Comparison of ENCODE assay signal across 9 mouse cellular contexts in genomic region chr3:53448208-53448607, GRCm38 (mm10). TPM values are rescaled to one million over a fixed set of nuclear protein-coding genes. Genes with fewer than 3 reads are reported as not detected.
DNase-seq lines count a peak whose midpoint lies in the region; ATAC-seq and TF ChIP-seq lines count a peak whose summit lies in the region.
"Had no signal": no experiment of that assay in that cellular context is flagged by ENCODE, and none has a peak within 500 bp of the region (broad histone marks: within the 10 kb centered on the region; RNA-seq: fewer than 3 reads in every experiment).

No protein-coding gene starts in this region.

- H3K27me3 ChIP-seq in embryonic facial prominence, embryonic 15.5 days = no peaks in the 10 kb centered on the region
- H3K27me3 ChIP-seq in liver, postnatal 0 days (ENCODE audit: insufficient read depth, low read length) = no peaks in the 10 kb centered on the region

- no peak overlapping the region for H3K4me2 ChIP-seq in embryonic facial prominence, embryonic 15.5 days (replicated peaks)
- H3K4me2 ChIP-seq in liver, postnatal 0 days (ENCODE audit: low read depth, low read length) = no peak overlapping the region

- no peaks in the 10 kb centered on the region for H3K9me3 ChIP-seq in embryonic facial prominence, embryonic 15.5 days (replicated peaks)
- no peaks in the 10 kb centered on the region for H3K9me3 ChIP-seq in liver, postnatal 0 days (ENCODE audit: low read length)

- 20% methylated on average over 2 of the region's 2 CpGs for WGBS in embryonic facial prominence, embryonic 15.5 days
- WGBS in liver, postnatal 0 days (ENCODE audit: insufficient replicate concordance) = 28% methylated on average over 2 of the region's 2 CpGs

- TF ChIP-seq EP300 in liver, postnatal 0 days (IDR thresholded peaks at IDR 0.05; ENCODE audit: low read depth) = no peak

- no peaks in the 10 kb centered on the region for H3K4me1 ChIP-seq in embryonic facial prominence, embryonic 15.5 days
- H3K4me1 ChIP-seq in liver, postnatal 0 days (ENCODE audit: insufficient read depth) = no peaks in the 10 kb centered on the region

- no peak overlapping the region for H3K4me3 ChIP-seq in embryonic facial prominence, embryonic 15.5 days (replicated peaks)
- H3K4me3 ChIP-seq in liver, postnatal 0 days (ENCODE audit: low read depth, low read length) = no peak overlapping the region

- peak; percentile 78 for TF ChIP-seq CTCF in liver, postnatal 0 days (IDR thresholded peaks at IDR 0.05; ENCODE audit: low read depth)

- no peak overlapping the region for H3K9ac ChIP-seq in embryonic facial prominence, embryonic 15.5 days
- H3K9ac ChIP-seq in liver, postnatal 0 days (replicated peaks) = no peak overlapping the region

- H3K27ac ChIP-seq in embryonic facial prominence, embryonic 15.5 days (replicated peaks) = no peak overlapping the region
- no peak overlapping the region for H3K27ac ChIP-seq in liver, postnatal 0 days (ENCODE audit: low read depth)

- DNase-seq in frontal cortex, postnatal 25 days (ENCODE audit: low spot score in 2 of 2) = no peak
- DNase-seq in 3T3-L1 (ENCODE audit: low read depth, low spot score) = peak; percentile 97
- DNase-seq in adipocyte (ENCODE audit: low spot score) = peak; percentile 95
- peak; percentile 78 for DNase-seq in induced T-regulatory cell, adult 2 months (ENCODE audit: low read depth)
- no peak for DNase-seq in liver, postnatal 0 days
- peak; percentile 89 for DNase-seq in retina, postnatal 1 day

- peak; percentile 93 for ATAC-seq in frontal cortex, adult (ENCODE audit: low TSS enrichment)
- ATAC-seq in embryonic facial prominence, embryonic 15.5 days (ENCODE audit: insufficient number of reproducible peaks, low FRiP score, low TSS enrichment, low read depth) = peak; percentile 37; the same call in 1 of the 2 replicates
- no peak for ATAC-seq in liver, postnatal 0 days

- H3K36me3 ChIP-seq in embryonic facial prominence, embryonic 15.5 days = peaks cover 43% of the 10 kb centered on the region
- H3K36me3 ChIP-seq in liver, postnatal 0 days (replicated peaks; ENCODE audit: insufficient read depth, low read length) = peaks cover 35% of the 10 kb centered on the region

RNA-seq across cellular contexts. Expression of gene Nhlrc3, which starts 14.9 kb away (rescaled TPM):
- polyA plus RNA-seq in embryonic facial prominence, embryonic 15.5 days (2015; fragmentation: Nextera tagmentation; extraction: Ambion mirVana) = 9.2 and 11.1 TPM in 2 replicates
- polyA plus RNA-seq in liver, postnatal 0 days (2015; fragmentation: Nextera tagmentation; extraction: Ambion mirVana) = 5.0 and 6.1 TPM in 2 replicates

RNA-seq across cellular contexts. Expression of gene Proser1, which starts 15.3 kb away (rescaled TPM):
- 17.4 and 22.7 TPM in 2 replicates for polyA plus RNA-seq in embryonic facial prominence, embryonic 15.5 days (2015; fragmentation: Nextera tagmentation; extraction: Ambion mirVana)
- polyA plus RNA-seq in liver, postnatal 0 days (2015; fragmentation: Nextera tagmentation; extraction: Ambion mirVana) = 4.0 and 4.1 TPM in 2 replicates

RNA-seq across cellular contexts. Expression of gene Stoml3, which starts 40.2 kb away (rescaled TPM):
- 2.2 and 5.7 TPM in 2 replicates for polyA plus RNA-seq in embryonic facial prominence, embryonic 15.5 days (2015; fragmentation: Nextera tagmentation; extraction: Ambion mirVana)
- polyA plus RNA-seq in liver, postnatal 0 days (2015; fragmentation: Nextera tagmentation; extraction: Ambion mirVana) = not detected in 2 replicates
- polyA plus RNA-seq: testis, adult 2 months had no signal

Comparison
In these comparisons a context has a peak if more than half of its experiments do, and no peak if none do; other contexts are left out.
1. DNase-seq: peak in 3T3-L1 (single experiment), adipocyte (single experiment), induced T-regulatory cell, adult 2 months (single experiment) and retina, postnatal 1 day (single experiment); none in frontal cortex, postnatal 25 days (0 of 2) and liver, postnatal 0 days (single experiment).